Mouse (Mus musculus) lung, adult 2 months (tissue): ENCODE measurements at regions not wholly inside any gene's neighbourhood (a gene's known extent, or its start where the extent isn't known, plus 50 kb on each side); places are given as distances from the start of the nearest gene placed in this dataset.

ENCODE experiments used
- CTCF ChIP-seq: fragments of 200-500 bp; IDR thresholded peaks from 2 replicates; pipeline ENCODE4 v1.5.1; 2011; ENCODE audit warnings: mild to moderate bottlenecking, low read length, control low read depth; ENCODE audit not compliant: insufficient read depth
- POLR2A ChIP-seq: fragments of 200-500 bp; IDR thresholded peaks from 2 replicates; pipeline ENCODE4 v1.6.1; 2011; ENCODE audit warnings: low read depth, mild to moderate bottlenecking, control low read depth, low read length, borderline replicate concordance; ENCODE audit errors: extremely low read depth

DNA sequence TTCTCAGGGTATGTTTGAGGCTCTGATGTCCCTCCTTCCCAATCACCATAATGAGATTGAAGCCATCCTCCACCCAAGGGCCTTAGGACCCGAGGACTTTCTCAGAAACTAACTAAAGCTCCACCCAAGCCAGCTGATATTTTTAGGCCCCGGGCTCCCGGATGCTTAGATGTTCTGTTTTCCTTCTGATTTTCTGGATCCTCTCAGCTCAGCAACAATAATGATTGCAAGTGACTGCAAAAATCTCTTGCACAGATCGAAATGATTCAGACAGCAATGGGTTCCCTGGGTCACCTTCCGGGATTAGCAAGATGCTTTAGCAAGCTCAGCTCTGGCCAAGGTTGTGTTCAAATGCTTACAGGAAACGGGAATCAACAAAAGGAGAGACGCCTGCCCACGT is 168.1 kb upstream of the Serp2 start:
- TF ChIP-seq POLR2A (no peak), CTCF (no peak)
